Mouse (Mus musculus) thymus, postnatal 4 days (tissue): ENCODE measurements around the gene Atg14.

Experiments used
- DNase-seq: peaks from one replicate; pipeline ENCODE4 v3.0.0; 2021

Gene Atg14

GRCm38 (mm10) chr14:47498632-47499031 lies 71.8 kb downstream of the Atg14 start:
- no peak for DNase-seq

GRCm38 (mm10) chr14:47497166-47497565 lies 73.3 kb downstream of the Atg14 start:
- no peak for DNase-seq

- no peak for DNase-seq
Observed at GRCm38 (mm10) chr14:47495951-47496350, 74.5 kb downstream of the Atg14 start.

GRCm38 (mm10) chr14:47493592-47494361 lies 76.7 kb downstream of the Atg14 start:
- no peak for DNase-seq
